Mouse (Mus musculus) urinary bladder, postnatal 36 days (tissue): ENCODE measurements around the gene Dlgap3.

ENCODE experiments used
- DNase-seq, 2 experiments: peaks; one replicate each; pipeline ENCODE4 v3.0.0; 2022; ENCODE audit warnings: low spot score in 2 of 2, mixed read lengths in 1 of 2

Dlgap3 gene

DNA sequence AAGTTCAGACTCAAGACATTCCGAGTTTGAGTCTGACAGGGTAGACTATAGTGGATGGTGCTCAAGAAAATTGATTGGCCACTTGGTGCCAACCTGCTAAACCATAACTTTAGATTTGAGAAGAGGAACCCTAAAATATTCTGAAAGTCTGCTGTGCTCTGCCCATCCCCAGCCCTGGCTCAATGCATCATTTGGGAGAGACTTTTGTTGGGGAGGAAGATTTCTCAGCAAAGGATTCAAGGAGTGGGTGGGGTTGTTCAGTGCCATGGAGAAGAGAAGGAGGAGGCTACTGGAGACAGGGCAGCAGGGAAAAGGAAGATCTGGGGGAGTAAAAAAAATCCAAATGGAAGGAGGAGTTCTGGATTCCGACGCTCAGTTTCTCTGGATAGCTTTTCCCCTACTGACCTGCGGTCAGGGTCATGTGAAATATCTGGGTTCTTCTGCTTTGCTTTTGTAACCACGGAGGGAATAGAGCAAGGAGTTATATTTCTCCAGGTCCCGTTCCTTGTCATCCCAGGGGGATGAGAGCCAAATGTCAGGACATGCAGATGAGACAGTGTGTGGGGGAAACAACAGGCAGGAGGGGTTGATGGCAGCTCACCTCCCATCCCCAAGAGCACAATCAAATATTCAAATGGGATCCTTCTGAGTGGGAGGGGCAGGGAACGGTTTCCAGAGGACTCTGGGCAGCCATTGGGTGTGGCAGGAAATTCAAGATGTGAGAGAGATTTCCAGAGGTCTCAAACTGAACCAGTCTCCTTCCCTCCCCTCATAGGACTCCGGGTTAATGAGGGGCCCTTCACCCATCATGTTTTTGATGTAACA is 5.3 kb downstream of the Dlgap3 start:
- no peak for DNase-seq

DNA sequence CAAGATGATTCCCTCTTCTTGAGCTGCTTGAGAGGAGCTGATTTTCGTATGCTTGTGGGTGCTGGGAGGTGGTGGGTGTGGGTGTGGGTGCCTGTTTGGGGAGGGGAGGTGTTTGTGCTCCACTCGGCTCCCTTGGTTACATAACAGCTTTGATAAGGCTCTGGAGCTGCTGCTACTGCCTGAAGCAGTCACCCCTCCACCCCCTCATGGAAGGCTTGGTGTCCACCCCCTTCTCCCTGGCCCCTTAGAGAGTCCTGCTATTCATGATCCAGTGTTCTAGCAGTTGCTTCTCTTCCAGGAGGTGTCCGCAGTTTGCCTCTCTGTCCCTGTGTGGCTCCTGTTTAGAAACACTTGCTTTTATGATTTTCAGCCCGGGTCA is 5.9 kb downstream of the Dlgap3 start:
- DNase-seq, result no peak

DNA sequence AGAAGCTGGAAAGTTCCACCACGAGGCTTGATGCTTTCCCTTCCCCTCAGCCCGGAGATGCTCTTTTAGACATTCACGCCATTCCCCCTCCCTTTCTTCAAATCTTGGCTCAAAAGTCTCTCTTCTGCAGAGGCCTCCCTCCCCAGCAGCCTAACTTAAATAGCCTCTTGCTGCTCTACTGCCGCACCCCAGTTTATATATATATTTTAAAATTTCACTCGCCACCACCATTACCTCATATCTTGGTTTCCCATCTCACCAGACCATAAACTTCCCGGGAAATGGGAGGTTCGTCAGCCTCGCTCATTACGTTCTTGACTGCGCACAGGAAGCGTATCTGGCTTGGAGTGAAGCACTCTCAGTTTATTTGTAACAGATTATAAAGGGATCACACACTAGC is 9.0 kb downstream of the Dlgap3 start:
- no peak for DNase-seq

DNA sequence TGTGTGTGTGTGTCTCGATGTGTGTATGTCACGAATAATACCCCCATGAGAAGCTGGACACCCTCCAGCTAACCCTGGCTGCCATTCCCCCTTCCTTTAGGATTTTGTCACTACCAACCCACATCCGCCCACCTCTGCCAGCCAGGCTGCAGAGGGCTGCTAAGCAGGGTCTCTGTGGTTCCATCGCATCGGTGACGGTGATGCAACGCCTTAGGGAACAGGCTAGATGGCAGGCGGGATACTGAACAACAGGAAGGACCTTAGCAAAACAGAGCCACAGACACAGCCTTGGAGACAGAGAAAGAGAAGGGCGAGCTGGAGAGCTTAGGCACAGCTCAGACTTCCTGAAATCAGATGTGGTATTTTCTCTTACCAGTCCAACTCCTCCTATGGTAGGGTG is 9.7 kb downstream of the Dlgap3 start:
- no peak for DNase-seq

DNA sequence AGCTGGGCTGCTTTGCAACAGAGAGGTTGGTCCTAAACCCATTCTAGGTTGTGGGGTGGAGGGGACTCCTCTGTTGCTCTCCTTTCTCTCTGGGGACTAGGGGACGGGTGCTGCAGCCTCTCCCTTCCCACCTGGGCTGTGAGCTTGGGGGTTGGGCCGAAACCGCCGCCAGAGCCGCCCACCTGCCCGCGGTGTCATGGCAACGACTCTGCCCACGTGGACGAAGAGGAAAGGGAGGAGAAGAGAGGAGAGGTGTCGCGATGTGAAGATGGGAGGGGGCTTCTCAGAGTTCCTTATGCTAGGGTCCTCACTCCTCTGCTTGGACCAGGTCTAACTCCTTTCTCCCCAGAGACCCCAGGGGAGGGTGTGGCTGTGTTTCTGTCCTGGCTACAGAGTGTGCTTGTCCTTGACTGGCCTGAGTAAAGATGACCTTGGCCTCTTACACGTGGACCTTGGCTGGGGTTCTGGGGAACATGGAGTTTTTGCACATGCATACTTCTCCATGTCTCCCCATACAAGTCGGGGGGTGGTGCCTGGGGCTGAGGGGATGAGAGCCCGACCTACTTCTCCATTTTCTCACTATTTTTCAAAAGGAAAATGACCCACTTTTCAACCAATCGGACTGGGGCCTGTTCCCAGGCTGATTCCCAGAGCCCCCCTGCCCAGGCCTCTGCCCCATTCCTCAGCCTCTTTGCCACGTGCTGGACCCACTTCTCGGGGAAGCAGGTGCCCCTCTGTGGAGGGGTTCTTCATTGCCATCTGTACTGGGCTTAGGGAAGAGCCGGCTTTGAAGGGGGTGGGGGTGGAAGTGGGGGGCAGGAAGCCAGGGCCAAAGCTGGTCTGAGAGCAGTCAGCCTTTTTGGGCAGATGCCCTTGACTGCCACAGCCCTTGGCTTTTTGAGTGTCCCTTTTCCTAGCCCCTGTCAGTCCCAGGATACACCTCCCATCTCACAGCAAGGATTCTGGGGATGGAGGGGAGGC is 10.8 kb downstream of the Dlgap3 start:
- DNase-seq, result no peak

DNA sequence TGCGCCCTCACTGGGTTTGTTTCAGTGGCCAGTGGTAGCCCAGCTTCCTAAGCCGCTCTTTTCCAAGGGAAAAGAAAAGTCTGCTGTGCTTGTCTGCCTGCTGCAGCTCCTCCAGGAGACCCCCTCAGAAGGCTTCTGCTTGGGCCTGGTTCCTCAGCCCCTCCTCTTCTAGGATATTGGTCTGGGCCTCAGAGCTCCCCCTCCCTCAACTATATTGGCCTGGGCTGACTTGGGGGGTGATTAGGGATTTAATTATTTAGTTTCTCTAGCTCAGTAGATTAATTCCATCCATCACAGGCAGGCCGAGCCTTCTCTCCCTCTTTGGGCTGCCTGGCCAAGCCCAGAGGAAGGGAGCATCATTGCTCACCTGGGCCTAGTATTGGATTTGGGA is 11.4 kb downstream of the Dlgap3 start:
- no peak for DNase-seq

DNA sequence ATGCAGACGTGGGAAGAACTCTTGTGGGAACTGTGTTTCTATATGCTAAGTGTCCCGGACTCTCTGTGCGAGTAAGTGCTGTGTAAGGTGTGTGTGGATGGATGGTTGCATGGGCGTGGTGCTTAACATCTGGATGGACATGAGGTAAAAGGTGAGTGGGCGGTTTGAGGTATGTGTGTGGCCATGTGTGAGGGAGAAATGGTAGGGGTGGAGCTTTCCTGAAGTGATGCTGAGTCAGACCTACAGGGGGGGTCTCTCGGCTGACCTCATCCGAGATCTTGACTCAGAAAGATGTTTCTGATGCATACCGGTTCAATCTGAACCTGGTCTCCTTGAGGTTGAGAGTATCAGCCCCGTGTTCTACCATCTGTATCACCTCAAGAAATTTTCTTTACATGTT is 12.0 kb downstream of the Dlgap3 start:
- DNase-seq, result no peak

DNA sequence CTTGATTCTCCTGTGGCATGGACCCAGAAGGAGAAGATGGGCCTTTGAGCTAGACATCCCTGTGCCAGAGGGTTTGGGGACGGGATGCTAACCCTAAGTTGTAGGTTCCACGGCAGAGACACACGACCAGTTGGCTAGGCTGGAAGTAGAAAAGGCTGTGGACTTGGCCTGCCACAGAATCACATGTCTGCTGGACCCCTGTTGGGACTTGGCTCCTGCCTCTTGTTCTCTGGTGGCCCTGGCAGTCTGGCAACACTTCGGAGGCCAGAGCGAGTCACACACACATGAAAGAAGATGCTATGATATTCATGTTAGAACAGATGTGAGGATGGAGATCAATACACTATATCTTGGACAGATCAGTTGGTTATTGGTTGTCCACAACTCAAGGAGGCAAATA is 14.9 kb downstream of the Dlgap3 start:
- DNase-seq, result no peak

DNA sequence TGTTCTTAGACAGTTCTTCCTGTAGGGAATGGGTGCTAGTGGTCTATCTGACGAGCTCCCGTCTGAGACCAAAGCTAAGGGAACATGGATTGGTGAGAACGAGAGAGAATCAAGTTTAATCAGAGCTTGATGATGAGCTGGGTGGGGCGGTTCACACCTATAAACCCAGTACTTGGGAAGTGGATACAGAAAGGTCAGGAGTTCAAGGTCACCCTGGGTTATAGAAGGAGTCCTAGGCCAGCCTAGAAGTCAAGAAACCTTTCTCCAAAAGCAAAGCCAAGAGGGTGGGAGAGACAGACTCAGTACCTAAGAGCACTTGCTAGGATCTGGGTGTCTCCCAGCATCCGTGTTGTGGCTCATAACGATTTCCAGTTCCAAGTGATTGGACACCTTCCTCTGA is 21.9 kb downstream of the Dlgap3 start:
- DNase-seq, result no peak

DNA sequence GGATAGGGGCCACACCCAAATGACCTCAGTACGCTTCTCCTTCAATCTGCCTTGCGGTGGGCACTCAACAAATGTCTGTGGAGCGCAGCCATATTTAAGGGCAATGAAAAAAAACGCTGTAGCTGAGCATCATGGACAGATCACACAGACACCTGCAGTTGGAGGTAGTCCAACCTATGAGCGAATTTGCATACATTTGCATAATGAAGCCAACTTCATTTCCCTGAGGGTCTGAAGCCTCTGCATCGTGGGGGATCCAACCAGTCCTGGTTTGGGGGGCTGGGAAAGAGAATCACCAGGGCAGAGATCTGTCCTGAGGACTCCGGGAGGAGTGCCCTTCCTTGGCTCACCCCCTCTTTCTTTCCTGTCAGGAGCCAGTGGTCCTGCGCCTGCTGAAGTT is 23.7 kb downstream of the Dlgap3 start:
- no peak for DNase-seq

DNA sequence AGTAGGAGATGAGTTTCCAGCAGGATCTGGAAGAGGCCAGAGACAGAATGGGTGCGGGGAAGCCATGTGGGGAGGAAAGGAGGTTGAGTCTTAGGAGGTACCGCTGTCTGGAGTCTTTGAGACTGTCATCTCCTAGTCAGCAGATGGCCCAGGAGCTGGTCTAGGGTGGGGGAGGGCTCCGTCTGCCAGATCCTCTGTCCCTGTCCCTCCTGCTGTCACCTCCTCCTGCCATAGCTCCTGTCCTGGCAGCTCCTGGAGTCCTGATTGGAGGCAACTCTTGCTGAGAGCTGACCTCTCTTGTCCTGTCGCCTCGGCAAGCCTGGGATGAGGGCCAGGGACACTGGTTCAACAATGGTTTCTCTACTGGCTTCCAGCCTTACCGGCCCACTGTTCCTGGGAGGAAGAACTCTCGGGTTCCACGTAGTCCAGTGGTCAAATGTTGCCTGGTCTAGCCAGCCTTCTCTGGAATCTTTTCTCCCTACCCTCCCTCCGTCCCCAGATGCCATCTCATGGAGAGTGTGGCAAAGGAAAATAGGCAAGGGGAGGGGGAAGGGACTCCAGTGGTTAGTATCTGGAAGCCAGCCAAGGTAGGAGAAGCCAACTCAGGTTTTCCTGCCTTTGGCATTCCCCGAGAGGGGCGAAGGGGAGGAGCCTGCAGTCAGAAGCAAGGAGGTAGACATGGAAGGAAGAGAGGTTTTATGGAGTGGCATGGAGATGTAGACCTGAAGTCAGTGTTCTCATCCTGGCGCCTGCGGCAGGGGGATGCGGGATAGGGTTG is 24.6 kb downstream of the Dlgap3 start:
- no peak for DNase-seq

DNA sequence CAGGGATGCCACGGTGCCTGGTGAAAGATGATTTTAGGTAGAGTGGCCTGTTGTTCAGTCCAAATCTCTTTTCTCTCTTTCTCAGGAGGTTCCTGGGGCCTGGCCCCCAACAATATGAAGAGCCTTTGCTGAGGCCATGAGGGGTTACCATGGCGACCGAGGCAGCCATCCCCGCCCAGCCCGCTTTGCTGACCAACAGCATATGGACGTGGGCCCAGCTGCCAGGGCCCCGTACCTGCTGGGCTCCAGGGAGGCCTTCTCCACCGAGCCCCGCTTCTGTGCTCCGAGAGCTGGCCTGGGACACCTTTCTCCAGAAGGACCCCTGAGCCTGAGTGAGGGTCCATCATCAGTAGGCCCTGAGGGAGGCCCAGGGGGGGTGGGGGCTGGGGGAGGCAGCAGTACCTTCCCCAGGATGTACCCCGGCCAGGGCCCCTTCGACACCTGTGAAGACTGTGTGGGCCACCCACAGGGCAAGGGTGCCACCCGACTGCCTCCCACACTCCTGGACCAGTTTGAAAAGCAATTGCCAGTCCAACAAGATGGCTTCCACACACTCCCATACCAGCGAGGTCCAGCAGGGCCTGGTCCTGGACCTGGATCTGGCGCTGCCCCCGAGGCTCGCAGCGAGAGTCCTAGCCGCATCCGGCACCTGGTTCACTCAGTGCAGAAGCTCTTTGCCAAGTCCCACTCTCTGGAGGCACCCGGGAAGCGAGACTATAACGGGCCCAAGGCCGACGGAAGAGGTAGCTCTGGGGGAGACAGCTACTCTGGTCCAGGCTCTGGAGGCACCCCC is 25.7 kb downstream of the Dlgap3 start:
- DNase-seq, result no peak

DNA sequence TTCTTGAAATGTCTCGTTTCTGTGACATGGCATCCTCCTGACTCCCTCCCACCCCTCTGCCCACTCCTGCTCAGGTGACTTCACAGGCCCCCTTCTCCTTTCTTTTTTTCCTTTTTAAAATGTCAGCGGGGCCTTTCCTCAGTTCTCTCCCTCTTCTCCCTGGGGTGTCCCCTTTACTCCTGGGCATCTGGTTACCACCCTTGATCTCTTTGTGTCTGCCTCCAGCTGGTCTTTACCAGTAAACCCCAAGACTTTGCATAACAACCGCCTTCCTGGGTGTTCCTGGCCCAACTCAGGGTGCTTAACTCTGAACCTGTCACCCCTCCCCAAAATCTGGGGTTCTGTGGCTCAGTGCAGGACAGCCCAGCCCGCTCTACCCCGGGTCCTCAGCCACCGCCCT is 29.6 kb downstream of the Dlgap3 start:
- no peak for DNase-seq

DNA sequence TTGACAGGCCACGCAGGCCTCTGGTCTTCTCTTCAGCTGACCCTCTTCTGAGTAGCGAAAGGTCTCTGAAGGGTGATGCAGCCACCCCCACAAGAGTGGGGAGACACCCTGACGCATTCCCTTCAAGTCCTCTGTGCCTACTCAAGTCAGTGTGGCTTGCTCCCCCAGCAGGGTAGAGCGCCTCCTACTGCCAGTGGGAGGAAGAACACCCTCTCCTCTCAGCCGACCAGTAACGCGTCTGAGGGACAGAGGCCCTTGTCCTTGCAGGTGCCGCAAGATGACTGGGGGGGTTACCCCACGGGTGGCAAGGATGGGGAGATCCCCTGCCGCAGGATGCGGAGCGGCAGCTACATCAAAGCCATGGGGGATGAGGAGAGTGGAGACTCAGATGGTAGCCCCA is 30.4 kb downstream of the Dlgap3 start:
- DNase-seq, result no peak

DNA sequence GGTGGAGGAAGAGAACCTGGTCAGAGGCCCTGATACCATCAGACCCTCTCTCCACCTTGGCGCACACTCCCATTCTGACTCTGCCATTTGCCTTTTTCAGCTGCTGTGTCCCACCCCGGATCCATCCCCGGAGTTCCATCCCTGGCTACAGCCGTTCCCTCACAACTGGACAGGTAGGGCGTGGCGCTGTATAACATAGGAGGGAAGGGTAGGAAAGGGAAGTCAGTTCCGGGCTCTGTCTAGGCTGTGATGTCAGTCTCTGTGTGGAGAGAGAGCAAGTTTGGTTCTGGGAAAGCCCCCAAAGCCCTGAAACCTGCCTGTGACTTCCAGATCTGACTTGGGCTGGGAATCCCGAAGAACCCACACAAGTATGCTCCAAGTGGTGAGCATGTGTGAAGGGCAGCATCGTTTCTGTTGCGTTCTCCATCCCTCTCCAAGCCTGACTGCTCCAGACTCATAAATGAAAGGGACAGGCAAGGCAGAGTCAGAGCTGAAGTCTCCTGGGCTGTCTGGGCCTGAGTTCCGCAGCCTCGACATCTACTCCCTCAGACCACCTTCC is 31.2 kb downstream of the Dlgap3 start:
- DNase-seq, result no peak

DNA sequence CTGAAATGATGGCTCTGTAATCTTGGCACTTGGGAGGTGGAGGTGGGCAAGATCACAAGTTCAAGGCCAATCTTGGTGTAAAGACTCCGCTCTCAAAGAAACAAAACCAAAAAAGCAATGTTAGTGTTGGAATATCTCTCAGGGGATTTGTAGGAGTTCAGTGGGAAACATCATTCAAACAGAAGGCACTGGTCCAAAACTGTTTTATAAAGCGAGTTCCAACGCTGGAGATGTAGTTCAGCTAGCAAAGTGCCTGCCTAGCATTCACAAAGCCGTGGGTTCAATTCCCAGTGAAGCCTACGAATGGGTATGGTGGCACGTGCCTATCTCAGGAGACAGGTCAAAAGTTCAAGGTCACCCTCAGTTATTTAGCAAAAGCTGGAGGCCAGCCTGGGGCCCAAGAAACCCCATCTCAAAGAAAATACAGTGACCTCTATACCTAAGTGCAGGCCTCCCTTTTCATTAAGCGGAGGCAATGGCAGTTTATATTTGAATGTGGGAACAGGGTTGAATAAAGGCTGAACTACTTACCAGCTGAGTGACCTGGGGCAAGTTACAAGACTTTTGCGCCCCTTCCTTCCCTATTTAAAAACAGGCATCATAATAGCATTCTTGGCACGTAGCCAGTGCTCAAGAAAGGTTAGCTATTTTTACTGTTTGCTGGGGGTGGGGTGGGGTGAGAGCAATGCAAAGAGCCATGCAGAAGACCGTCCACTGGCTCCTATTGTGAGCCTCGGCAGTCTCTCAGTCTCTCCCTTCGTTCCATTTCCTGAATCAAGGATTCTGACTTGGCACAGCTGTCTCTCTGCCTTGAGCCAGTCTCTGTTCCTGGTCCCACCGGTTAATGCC is 32.0 kb downstream of the Dlgap3 start:
- no peak for DNase-seq

DNA sequence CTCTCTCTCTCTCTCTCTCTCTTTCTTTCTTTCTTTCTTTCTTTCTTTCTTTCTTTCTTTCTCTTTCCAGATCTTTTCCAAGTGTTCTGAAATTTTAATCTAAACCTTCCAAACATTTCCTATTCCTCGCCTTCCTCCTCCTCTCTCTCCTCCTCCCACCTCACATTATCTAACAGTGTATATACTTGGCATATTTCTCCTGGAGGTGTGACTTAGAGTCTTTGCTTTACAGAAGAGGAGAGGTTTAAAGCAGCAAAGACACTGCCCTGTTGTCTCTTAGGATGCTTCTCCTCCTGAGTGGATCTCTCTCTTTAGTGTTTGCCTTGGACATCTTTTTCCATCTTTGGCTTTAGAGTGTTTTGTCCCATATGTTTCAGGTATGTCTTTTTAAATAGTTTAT is 34.1 kb downstream of the Dlgap3 start:
- DNase-seq, result no peak

DNA sequence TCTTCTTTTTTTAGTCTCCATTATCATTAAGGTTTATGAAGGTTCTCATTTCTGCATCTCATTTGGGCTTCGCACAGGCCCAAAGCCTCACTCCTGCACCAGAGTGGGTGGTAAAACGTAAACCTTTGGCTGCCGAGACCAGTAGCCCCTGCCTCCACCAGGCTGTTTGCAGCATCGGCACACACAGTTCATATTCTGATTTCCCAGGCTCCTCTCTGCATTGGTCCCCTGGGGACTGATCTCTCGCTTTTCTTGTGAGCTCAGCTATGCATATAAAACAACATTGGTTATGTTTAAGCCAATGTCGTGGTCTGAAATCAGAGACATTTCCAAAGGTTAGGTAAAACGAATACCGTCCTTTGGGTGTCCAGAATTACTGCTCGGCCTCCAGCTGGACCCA is 42.3 kb downstream of the Dlgap3 start:
- DNase-seq, result no peak

DNA sequence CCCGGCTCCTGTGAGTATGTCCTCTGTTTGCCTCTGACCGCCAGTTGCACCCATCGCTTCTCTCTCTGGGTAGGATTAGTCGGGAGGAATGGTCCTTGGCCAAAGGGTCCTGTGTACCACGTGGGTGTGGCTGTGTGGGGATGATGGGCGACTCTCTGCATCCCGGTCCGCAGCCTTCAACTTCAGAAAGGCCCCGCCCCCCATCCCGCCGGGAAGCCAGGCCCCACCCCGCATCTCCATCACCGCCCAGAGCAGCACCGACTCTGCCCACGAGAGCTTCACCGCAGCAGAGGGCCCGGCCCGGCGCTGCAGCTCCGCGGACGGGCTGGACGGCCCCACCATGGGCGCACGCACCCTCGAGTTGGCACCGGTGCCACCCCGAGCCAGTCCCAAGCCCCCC is 45.5 kb downstream of the Dlgap3 start:
- no peak for DNase-seq

DNA sequence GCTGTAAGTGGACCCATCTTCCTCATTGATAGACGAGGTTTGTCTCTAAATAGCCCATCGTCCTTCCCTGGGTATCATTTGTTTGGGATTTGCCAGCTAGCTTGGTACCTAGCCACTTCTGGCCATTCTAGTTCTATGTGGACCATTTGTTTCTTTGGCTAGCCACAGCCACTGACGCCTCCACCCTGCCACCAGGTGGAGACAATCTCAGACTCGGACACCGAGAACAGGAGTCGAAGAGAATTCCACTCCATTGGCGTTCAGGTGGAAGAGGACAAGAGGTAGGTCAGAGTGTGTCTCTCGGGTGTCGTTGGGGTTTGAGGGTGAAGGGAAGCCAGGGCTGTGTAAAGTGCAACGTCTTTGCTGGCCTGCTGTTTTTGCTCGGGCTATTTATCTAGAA is 46.1 kb downstream of the Dlgap3 start:
- DNase-seq, result no peak
